Mouse (Mus musculus) cerebellum, postnatal 36 days (tissue): ENCODE data around the gene Palmd.

Source experiments
- DNase-seq, 2 experiments: peaks; one replicate each; pipeline ENCODE4 v3.0.0; 2021 to 2022; ENCODE audit warnings: mixed read lengths in 2 of 2

Gene Palmd

DNA sequence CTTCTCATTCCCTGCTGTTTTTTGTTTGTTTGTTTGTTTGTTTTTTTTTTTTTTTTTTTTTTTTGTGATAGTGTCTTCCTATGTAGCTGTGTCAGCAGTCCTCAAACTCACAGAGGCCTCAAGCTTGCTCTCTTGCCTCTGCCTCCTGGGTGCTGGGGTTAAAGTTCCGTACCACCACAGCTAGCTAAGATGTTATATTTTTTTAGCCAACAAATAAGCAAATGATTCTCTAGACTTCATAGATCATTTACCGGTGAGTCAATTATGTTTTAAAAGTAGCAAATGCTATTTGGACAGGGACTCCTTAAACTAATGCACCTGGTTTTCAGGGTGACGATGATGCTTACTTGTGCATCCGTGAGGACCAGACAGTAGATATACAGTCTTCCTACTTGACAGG is 78.2 kb downstream of the Palmd start:
- no peak for DNase-seq

DNA sequence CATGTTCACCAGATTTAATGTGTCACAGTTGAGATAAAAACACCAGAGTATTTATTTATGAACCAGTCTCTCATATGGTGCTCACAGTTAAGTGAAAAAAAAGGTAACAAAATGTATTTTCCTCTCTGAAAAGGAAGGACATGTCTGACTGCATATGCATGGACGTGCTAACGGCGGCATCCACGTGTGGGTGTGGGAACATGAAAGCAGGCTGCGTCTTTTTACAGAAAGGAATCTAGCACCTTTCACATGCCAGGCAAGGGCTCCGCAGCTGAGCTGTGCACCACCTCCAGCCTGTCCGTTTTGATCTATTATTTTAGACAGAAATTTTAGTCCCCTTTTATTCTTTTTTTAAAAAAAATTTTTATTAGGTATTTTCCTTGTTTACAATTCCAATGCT is 79.4 kb downstream of the Palmd start:
- DNase-seq = no peak

GRCm38 (mm10) chr3:116884941-116885340 is 83.8 kb downstream of the Palmd start:
- no peak for DNase-seq

DNA sequence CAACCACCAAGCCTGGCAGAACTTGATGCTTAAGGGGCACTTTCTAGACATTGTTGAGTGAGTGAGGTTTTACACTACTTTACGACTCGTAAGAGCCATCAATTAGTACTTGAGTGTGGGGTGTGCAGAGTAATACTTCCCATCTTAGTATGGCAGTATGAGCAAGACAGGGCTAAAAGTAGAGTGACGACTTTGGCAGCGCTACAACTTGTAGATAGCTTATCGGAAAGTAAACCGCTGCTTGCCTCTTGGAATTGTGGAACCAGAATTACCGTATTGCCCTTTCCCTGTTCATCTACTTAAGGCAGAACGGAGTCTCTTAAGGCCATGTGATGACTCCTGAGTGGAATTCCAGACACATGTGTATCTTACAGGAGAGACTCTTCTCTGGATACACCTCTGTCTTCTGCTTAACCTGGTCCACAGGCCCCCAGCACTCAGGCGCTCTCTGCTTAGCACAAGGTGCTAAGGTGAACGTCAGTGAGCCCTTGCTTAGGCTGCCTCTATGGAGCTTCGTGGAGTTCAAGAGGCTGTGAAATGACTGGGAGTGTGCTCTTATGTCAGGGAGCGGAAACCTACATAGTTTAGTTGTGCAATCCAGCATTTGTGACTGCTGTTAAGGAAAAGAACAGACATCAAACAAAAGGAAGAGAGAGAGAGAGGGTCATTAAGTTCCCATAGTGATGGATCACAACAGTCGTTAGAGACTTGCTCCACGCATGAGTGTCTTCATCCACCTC is 86.4 kb downstream of the Palmd start:
- no peak for DNase-seq

GRCm38 (mm10) chr3:116870372-116870771 is 98.4 kb downstream of the Palmd start:
- DNase-seq = no peak
